Mouse (Mus musculus) cortical plate, adult 2 months (tissue): ENCODE results near the gene Cpox.

Source experiments
- CTCF ChIP-seq: fragments of 200-500 bp; IDR thresholded peaks from 2 replicates; pipeline ENCODE4 v1.5.1; 2011; ENCODE audit warnings: mild to moderate bottlenecking, control low read depth, low read length; ENCODE audit not compliant: insufficient read depth; ENCODE audit errors: extremely low read depth
- POLR2A ChIP-seq: fragments of 200-500 bp; IDR thresholded peaks from 2 replicates; pipeline ENCODE4 v1.6.1; 2011; ENCODE audit warnings: mild to moderate bottlenecking, low read length, control low read depth; ENCODE audit not compliant: insufficient read depth; ENCODE audit errors: extremely low read depth

GRCm38 (mm10) chr16:58722292-58722691 is 52.2 kb downstream of the Cpox start:
- TF ChIP-seq CTCF, result no peak
- no peak for TF ChIP-seq POLR2A
